Mouse (Mus musculus) G1E (cell line): ENCODE data around the gene Thada.

Experiments used
- CTCF ChIP-seq: IDR thresholded peaks from 2 replicates; pipeline ENCODE4 v1.5.1; 2012; ENCODE audit warnings: low read depth, low read length, inconsistent platforms, mixed read lengths
- GATA1 ChIP-seq: IDR thresholded peaks from 2 replicates; pipeline ENCODE4 v1.6.1; 2012; ENCODE audit warnings: borderline replicate concordance, low read length, inconsistent platforms, mixed read lengths
- TAL1 ChIP-seq: conservative IDR thresholded peaks from 2 replicates; pipeline ENCODE4 v1.6.1; 2012; ENCODE audit warnings: low read depth, low read length, inconsistent platforms, mixed read lengths

GRCm38 (mm10) chr17:84167377-84167776 is 298.6 kb downstream of the Thada start:
- TF ChIP-seq CTCF (no peak), GATA1 (no peak), TAL1 (no peak)
